Mouse (Mus musculus) mature B cell (primary cell): ENCODE measurements around the gene Krtap4-2.

Experiments
- in situ Hi-C: fragments of 300-500 bp; cut with MboI; formaldehyde crosslinking; loops from 2 replicates; pipeline ENCODE4 v1.14.3; 2019

Gene Krtap4-2

DNA sequence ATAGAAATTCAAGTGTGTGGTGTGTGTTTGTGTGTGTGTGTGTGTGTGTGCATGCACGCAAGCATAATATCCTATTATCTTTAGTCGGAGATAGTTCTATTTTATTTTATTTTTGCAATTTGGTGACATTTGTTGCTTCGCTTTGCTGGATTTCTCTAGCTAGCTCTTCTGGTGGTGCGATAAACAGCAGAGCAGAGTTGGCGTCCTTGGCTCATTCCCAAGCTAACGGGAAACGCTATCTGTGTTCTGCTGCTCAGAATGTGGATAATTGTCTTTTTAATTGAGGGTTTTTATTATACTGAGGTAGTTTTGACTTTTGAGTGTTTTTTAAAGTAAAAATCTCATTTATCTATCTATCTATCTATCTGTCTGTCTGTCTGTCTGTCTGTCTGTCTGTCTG is 49.8 kb downstream of the Krtap4-2 start:
- in situ Hi-C loops: no loop called here
